Mouse (Mus musculus) liver (tissue): ENCODE measurements at regions not wholly inside any gene's neighbourhood (a gene's known extent, or its start where the extent isn't known, plus 50 kb on each side); places are given as distances from the start of the nearest gene placed in this dataset.

Source experiments
- DNase-seq: peaks from one replicate; pipeline ENCODE4 v3.0.0-alpha.2; 2020; ENCODE audit warnings: mixed read lengths

GRCm38 (mm10) chr12:35863141-35863540 is 62.3 kb upstream of the Agr3 start:
- DNase-seq: no peak

GRCm38 (mm10) chr12:35853159-35853558 is 72.3 kb upstream of the Agr3 start:
- no peak for DNase-seq

DNA sequence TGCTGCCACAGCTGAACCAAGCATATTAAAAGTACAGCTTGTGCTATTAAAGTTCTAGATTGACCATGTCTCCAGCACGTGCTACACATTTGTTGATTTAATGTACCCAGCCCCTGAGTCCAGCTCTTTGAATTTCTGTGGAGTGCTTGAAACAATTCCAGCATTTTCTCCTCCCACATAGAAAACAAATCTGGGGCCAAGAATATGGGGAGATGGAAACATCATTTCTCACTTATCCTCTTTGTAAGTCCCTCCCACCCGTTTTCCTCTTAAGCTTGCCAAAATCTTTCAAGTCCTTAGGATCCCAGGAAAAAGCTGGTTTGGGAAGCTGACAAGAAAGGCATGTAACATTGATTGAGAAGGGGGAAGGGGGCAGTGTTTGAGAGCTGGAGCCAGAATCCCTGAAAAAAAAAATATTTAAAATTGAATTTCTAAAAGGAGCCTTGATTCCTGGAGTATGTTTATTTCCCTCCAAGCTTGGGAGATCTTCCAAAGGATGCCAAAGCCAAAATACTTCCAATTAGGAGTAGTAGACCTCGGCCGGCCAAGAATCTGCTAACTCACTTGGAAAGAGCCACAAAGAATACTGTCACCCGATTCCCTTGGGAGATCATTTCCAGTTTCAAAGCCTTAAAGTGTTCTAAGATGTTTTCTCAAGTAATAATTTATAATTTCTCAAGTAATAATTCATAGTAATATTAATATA is 78.4 kb upstream of the Agr3 start:
- no peak for DNase-seq

GRCm38 (mm10) chr12:35836946-35837345 is 88.5 kb upstream of the Agr3 start:
- no peak for DNase-seq

DNA sequence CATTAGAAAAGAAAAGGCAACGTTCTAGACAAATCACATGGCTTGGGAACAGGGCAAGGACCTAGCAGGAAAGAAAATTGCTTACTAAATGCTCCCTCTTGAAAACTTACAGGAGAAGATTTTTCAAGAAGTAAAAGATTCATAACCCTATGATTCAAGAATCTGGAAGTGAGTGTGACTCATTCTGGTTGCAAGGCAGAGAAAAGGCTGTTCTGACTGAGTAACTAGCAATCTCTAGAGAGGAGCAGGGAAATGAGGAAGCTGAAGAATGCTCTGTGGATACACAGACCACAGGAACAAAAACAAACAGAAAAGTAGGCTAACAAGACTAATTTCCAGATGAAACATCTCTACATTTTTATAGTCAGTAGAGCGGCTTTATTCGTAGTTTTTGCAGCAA is 92.1 kb upstream of the Agr3 start:
- no peak for DNase-seq

- no peak for DNase-seq
Observed at GRCm38 (mm10) chr12:35831922-35832512, 93.4 kb upstream of the Agr3 start.

DNA sequence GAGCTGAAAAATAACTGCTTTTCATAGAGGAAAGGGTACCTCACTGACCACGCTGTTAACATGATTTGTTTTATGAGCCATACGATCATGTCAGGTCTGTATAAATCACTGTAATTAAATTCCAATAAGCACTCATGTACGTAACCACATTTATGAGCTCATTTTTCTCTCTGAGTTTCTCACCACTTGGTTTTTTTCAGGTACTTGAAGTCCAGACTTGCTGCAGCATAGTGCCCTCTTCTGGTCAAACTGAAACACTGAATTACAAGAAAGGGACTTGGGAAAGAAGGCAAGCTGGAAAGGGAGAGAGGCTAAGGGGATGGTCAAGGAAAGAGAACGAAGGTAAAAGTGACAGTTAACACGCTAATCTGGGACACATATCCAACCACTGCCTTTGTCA is 94.2 kb upstream of the Agr3 start:
- DNase-seq: no peak

DNA sequence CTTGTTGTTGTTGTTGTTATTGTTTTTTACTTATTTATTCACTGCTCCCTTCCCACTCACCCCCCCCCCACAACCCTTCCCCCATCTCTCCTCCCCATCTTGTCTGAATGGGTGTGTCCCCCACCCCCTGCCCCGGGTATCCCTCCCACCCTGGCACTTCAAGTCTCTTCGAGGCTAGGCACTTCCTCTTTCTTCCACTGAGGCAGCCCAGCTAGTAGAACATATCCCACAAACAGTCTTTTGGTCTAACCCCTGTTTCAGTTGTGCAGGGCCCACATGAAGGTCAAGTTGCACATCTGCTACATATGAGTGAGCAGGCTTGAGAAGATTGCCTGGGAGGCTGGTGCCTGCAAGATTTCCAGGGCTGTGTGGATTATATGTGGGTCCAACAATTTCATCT is 97.6 kb upstream of the Agr3 start:
- no peak for DNase-seq

DNA sequence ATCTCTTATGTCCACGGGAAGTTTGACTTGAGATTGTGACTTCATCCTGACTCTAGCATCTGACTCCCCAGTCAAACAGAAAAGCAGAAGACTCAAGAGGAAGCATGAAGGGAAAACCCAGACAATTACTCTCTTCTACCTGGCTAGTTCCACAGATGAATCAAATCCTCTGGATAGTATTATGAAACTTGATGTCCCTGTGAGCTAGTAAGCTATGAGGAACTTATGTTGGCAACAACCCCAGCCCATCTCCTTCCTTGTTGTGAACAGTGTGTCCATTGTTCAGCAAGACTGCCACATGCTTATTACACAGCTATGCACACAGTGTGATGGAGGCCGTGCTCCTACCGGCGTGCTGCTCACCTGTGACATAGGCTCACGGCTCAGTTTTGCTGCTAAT is 98.4 kb upstream of the Agr3 start:
- DNase-seq: no peak

GRCm38 (mm10) chr12:35824587-35824987 is 100.8 kb upstream of the Agr3 start:
- no peak for DNase-seq

- DNase-seq: peak; percentile 4
Observed at GRCm38 (mm10) chr12:35799261-35799660, 126.2 kb upstream of the Agr3 start.

- no peak for DNase-seq
Observed at GRCm38 (mm10) chr12:35775396-35775795, 150.0 kb upstream of the Agr3 start.

DNA sequence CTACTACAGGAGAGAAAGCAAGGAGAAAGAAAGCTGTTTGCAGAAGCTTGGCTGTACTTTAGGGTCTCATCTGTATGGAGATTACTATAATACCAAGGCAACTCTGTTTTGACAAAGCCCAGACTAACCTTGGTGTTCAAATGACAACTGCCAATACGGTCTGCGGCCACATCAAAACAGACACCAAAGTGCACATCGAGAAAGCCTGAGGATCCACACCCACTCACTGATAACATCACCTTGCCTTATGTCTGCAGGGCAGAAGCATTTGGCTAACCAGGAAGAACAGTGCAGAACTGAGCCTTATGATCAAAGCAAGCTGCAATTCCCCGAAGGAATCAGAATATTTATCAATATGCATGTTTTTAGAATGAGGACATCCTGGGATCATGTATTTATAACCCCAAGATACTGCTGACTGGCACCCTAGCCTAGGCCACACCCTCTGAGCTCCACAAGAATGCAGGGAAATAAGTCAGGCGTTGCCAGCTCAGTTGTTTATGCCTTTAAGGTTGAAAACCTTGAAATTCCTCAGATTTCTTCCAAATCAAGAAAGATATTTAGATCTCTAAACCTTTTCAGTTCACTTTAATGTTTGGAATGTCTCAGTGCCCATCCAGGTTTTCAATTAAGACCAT is 154.9 kb upstream of the Agr3 start:
- DNase-seq: no peak

- no peak for DNase-seq
Observed at GRCm38 (mm10) chr12:35758916-35759315, 166.5 kb upstream of the Agr3 start.

DNA sequence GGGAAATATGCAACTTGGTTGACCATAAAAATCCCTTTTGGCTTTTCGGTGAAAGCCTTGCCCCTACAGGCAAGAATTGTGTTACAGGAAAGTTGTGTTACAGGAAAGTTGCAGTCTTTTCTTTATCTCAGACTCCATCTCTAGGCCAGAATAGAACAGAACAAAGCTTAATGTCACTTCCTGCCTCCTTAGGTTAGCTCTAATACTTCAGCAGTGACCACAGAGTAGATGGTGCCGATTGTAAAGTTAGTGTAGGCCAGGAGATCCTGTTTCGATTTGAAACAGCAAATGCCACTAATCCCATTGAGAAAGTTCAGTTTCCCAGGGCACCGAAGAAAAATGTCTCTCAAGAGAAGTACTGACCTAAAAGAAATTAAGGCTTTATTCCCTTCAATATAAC is 170.3 kb upstream of the Agr3 start:
- no peak for DNase-seq

GRCm38 (mm10) chr12:35747997-35748396 is 177.4 kb upstream of the Agr3 start:
- DNase-seq: no peak

GRCm38 (mm10) chr12:35746691-35747299 is 178.6 kb upstream of the Agr3 start:
- no peak for DNase-seq

DNA sequence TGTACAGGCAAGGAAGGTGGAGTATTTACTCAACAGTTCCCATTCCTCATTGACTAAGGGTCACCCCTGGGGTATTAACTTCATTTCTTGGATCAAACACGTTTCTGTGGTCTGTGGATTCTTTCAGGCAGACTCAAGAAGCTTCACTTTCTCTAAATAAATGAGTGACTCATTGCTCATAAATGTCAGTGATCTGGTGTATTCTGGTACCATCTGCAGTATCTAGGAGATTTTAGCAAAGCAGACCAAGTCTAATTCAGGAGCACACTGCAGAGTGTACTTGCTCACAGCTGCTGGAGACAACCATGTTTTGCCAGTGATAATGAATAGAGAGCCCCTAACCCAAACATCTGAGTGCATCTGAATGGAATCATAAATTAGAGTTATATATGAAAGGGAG is 182.7 kb upstream of the Agr3 start:
- no peak for DNase-seq

DNA sequence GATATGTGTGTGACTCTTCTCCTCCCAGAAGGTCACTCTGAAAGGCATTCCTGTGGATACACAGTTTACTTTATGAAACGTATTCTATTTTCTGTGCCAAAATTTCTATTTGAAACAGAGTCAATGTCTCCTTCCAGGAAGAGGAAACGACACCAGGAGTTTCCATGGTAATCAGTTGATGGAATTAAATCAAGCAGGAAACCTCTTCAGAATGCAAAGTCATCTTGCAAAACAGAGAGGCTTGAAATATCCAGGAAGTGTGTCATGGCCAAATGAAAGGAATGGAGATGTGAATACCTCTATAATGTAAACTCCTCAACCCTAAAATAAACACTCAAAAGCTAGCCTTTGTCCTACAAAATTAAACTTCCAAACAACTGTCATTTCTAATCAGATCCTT is 189.0 kb upstream of the Agr3 start:
- DNase-seq: no peak

GRCm38 (mm10) chr12:35735002-35735401 is 190.4 kb upstream of the Agr3 start:
- no peak for DNase-seq

- DNase-seq: no peak
Observed at GRCm38 (mm10) chr12:35734371-35734770, 191.0 kb upstream of the Agr3 start.

DNA sequence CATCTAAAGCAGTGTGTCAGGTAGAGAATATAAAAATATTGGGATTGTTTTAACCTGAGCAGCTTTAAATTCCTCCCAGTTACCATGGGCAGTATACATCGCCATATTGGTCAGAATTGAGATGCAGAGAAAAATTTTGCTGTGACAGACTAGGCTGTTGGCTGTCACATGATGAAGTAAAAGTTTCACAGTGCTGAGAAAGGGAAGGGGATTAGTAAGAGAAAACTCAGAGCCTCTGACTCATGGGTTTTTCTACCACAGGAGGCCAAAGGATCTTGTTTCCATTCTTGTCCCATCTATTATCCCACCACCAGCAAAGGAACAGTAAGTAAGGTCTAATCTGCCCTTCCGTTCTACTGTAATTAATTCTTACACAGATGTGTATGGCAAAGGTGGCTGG is 191.8 kb upstream of the Agr3 start:
- no peak for DNase-seq

- no peak for DNase-seq
Observed at GRCm38 (mm10) chr12:35725910-35726309, 191.1 kb upstream of the Ahr start.

- DNase-seq: no peak
Observed at GRCm38 (mm10) chr12:35724132-35724531, 189.3 kb upstream of the Ahr start.
